Mouse (Mus musculus) mouse trophoblast stem cell (cell line): ENCODE measurements around the gene Nek7.

Experiments
- in situ Hi-C, 2 experiments: fragments of 300-500 bp; cut with MseI, MboI; formaldehyde crosslinking; loops; 2 replicates in 1 of 2; 3 replicates in 1 of 2; pipeline ENCODE4 v1.15.1; 2025

Nek7 gene

GRCm38 (mm10) chr1:138510566-138510965, 109.4 kb downstream of the Nek7 start:
- in situ Hi-C loops = no loop called here

- in situ Hi-C loops = no loop called here
These were observed 112.4 kb downstream of the Nek7 start for GRCm38 (mm10) chr1:138507446-138508043.

GRCm38 (mm10) chr1:138507014-138507413, 112.9 kb downstream of the Nek7 start:
- in situ Hi-C loops = no loop called here

GRCm38 (mm10) chr1:138504228-138504627, 115.7 kb downstream of the Nek7 start:
- in situ Hi-C loops = no loop called here

GRCm38 (mm10) chr1:138500691-138501090, 119.2 kb downstream of the Nek7 start:
- in situ Hi-C loops = no loop called here

GRCm38 (mm10) chr1:138500155-138500554, 119.8 kb downstream of the Nek7 start:
- in situ Hi-C loops = no loop called here

GRCm38 (mm10) chr1:138499461-138499860, 120.5 kb downstream of the Nek7 start:
- in situ Hi-C loops = no loop called here

GRCm38 (mm10) chr1:138491382-138492097, 128.4 kb downstream of the Nek7 start:
- in situ Hi-C loops = no loop called here

GRCm38 (mm10) chr1:138487569-138487968, 132.4 kb downstream of the Nek7 start:
- in situ Hi-C loops = no loop called here

GRCm38 (mm10) chr1:138480694-138481093, 139.2 kb downstream of the Nek7 start:
- in situ Hi-C loops = no loop called here

GRCm38 (mm10) chr1:138465352-138465751, 154.6 kb downstream of the Nek7 start:
- in situ Hi-C loops = no loop called here

GRCm38 (mm10) chr1:138461425-138461824, 158.5 kb downstream of the Nek7 start:
- in situ Hi-C loops = no loop called here

- in situ Hi-C loops = no loop called here
These were observed 170.5 kb downstream of the Nek7 start for GRCm38 (mm10) chr1:138449476-138449851.

GRCm38 (mm10) chr1:138448635-138449475, 171.1 kb downstream of the Nek7 start:
- in situ Hi-C loops = no loop called here

- in situ Hi-C loops = no loop called here
These were observed 173.1 kb downstream of the Nek7 start for GRCm38 (mm10) chr1:138446846-138447245.
